Mouse (Mus musculus): ENCODE measurements at regions not wholly inside any gene's neighbourhood (a gene's known extent, or its start where the extent isn't known, plus 50 kb on each side); places are given as distances from the start of the nearest gene placed in this dataset.

DNA sequence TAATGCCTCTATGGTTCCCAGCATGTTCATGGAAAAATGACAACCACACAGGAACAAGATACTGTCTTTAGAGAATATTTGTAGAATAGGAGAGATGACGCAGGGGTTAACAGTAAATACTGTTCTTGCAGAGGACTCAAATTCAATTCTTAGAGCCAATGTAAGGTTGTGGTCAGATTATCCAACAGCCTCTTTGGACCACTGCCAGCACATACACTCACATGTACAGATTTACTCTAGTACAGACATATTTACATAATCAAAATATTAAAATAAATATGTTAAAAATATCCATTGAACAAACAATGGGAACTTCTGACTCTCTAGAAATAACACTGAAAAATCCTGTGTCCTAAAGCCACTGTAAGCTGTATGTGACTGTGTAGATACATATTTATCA lies 193.8 kb upstream of the Snx7 start:
- TF ChIP-seq CTCF (IDR thresholded peaks at IDR 0.05; ENCODE audit: low read depth) (no peak), EP300 (IDR thresholded peaks at IDR 0.05; ENCODE audit: low read depth) (no peak)

Data from liver, embryonic 14.5 days (tissue).